Mouse (Mus musculus) inflammation-experienced regulatory T-cells, adult 6 months (primary cell): ENCODE results near the gene Stxbp4. TPM values are rescaled to one million over a fixed set of nuclear protein-coding genes. Genes with fewer than 3 reads are reported as not detected.

ENCODE experiments used
- ATAC-seq: one replicate; pipeline ENCODE4 v1.8.0; 2017
- polyA plus RNA-seq, 3 experiments: library from polyadenylated mRNA; unstranded; fragments of 100-300 nt; shearing (Covaris generic); gene quantifications; one replicate each; pipeline ENCODE4 v1.2.1; 2017

The Stxbp4 gene
- polyA plus RNA-seq, 3 experiments from 2014 or later: 2.1 to 5.4 (median 3.6) TPM

- no peak for ATAC-seq
Observed at GRCm38 (mm10) chr11:90649777-90650176, 11.9 kb upstream of the Stxbp4 start.

GRCm38 (mm10) chr11:90638312-90638830 lies 487 bp upstream of the Stxbp4 start:
- ATAC-seq: peak; percentile 30

- no peak for ATAC-seq
Observed at GRCm38 (mm10) chr11:90634661-90635060, 3.2 kb downstream of the Stxbp4 start.

- ATAC-seq: no peak
Observed at GRCm38 (mm10) chr11:90632480-90632879, 5.4 kb downstream of the Stxbp4 start.

GRCm38 (mm10) chr11:90627751-90628150 lies 10.1 kb downstream of the Stxbp4 start:
- no peak for ATAC-seq

GRCm38 (mm10) chr11:90625174-90625573 lies 12.7 kb downstream of the Stxbp4 start:
- ATAC-seq: no peak

- peak; percentile 46 for ATAC-seq
Observed at GRCm38 (mm10) chr11:90623477-90623876, 14.4 kb downstream of the Stxbp4 start.

- ATAC-seq: no peak
Observed at GRCm38 (mm10) chr11:90622500-90622899, 15.4 kb downstream of the Stxbp4 start.

- ATAC-seq: no peak
Observed at GRCm38 (mm10) chr11:90622044-90622443, 15.8 kb downstream of the Stxbp4 start.

GRCm38 (mm10) chr11:90616431-90616830 lies 21.5 kb downstream of the Stxbp4 start:
- no peak for ATAC-seq

- ATAC-seq: no peak
Observed at GRCm38 (mm10) chr11:90614743-90615142, 23.1 kb downstream of the Stxbp4 start.

- ATAC-seq: no peak
Observed at GRCm38 (mm10) chr11:90612118-90612517, 25.8 kb downstream of the Stxbp4 start.

GRCm38 (mm10) chr11:90603066-90603465 lies 34.8 kb downstream of the Stxbp4 start:
- no peak for ATAC-seq

GRCm38 (mm10) chr11:90595826-90596225 lies 42.1 kb downstream of the Stxbp4 start:
- ATAC-seq: no peak

- no peak for ATAC-seq
Observed at GRCm38 (mm10) chr11:90590996-90591395, 46.9 kb downstream of the Stxbp4 start.

GRCm38 (mm10) chr11:90586203-90586602 lies 51.7 kb downstream of the Stxbp4 start:
- peak; percentile 48 for ATAC-seq

- ATAC-seq: no peak
Observed at GRCm38 (mm10) chr11:90585754-90586153, 52.1 kb downstream of the Stxbp4 start.

- ATAC-seq: no peak
Observed at GRCm38 (mm10) chr11:90577057-90577780, 60.7 kb downstream of the Stxbp4 start.

GRCm38 (mm10) chr11:90576282-90576972 lies 61.5 kb downstream of the Stxbp4 start:
- ATAC-seq: peak; percentile 41

GRCm38 (mm10) chr11:90575491-90576048 lies 62.3 kb downstream of the Stxbp4 start:
- no peak for ATAC-seq

GRCm38 (mm10) chr11:90570646-90571259 lies 67.1 kb downstream of the Stxbp4 start:
- ATAC-seq: no peak

- ATAC-seq: no peak
Observed at GRCm38 (mm10) chr11:90558359-90559047, 79.4 kb downstream of the Stxbp4 start.
